Mouse (Mus musculus) MN1 (cell line): ENCODE results near the gene Srrm1.

ENCODE experiments used
- DNase-seq: peaks from one replicate; pipeline ENCODE4 v3.0.0-alpha.2; 2016; ENCODE audit warnings: low spot score

Gene Srrm1

DNA sequence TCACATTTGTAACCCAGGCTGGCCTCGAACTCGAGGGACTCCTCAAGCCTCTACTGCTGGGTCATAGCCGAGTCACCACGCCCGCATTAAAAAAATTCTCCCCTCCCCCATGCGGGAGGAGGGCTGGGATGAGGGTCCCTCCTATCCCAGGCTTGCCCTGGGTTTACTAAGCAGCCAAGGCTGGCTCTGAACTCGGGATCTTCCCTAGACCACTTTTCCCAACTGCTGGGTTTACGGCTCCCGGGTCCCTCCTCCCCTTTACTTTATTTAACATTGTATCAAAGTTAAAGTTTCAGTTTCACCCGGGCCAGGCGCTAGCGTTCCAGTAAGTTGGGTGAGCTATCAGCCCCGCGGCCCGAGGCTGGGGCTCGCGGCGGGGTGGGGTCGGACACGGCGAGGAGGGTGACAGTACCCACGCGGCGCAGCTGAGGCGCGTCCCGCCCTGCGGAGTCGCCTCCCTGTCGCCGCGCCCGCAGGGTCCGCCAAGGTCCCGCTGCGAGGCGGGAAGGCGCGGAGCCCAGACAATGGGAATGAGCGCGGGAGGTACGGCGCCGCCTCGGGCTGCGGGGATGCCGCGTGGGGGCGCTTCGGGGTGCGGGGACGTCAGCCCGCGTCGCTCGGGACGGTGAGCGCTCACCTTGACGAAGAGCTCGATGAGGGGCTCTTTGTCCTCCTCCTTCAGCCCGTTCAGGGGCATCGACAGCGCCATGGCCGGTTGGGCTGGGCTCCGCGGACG, 81.1 kb downstream of the Srrm1 start:
- DNase-seq, result peak; percentile 77

- peak; percentile 84 for DNase-seq
Observed at GRCm38 (mm10) chr4:135271419-135271828, 81.7 kb downstream of the Srrm1 start.
